Mouse (Mus musculus): ENCODE results near the gene Creb3l1. TPM values are rescaled to one million over a fixed set of nuclear protein-coding genes. Genes with fewer than 3 reads are reported as not detected.
A peak's percentile ranks its signal among the peaks of the same experiment; 100 is the strongest.

Gene Creb3l1
- polyA plus RNA-seq, 1 experiment: 22.5 TPM

- H3K27me3 ChIP-seq (ENCODE audit: control insufficient read depth, insufficient read depth, low read length): peaks cover 10% of the 10 kb centered on the region; the same call in 1 of the 2 replicates
- H3K27ac ChIP-seq (ENCODE audit: insufficient read depth, low read depth, low read length): no peak overlapping the region
- H3K4me1 ChIP-seq (ENCODE audit: control insufficient read depth, insufficient read depth, insufficient read length, low read length): peaks cover 10% of the 10 kb centered on the region
- TF ChIP-seq CTCF (IDR thresholded peaks at IDR 0.05; ENCODE audit: extremely low read depth, insufficient read length, insufficient replicate concordance, low read depth, low read length) (no peak), POLR2A (IDR thresholded peaks at IDR 0.05; ENCODE audit: low read depth, low read length) (no peak)
- WGBS: 51% methylated on average over 5 of the region's 5 CpGs
- no peaks in the 10 kb centered on the region for H3K36me3 ChIP-seq (ENCODE audit: control insufficient read depth, insufficient read depth, low read length)
- H3K4me3 ChIP-seq (ENCODE audit: low read depth, low read length): no peak overlapping the region
Measured at GRCm38 (mm10) chr2:92063106-92063505, 38.8 kb upstream of the Creb3l1 start.

GRCm38 (mm10) chr2:92061337-92061736, 37.0 kb upstream of the Creb3l1 start:
- peaks cover 10% of the 10 kb centered on the region for H3K4me1 ChIP-seq (ENCODE audit: control insufficient read depth, insufficient read depth, insufficient read length, low read length)
- TF ChIP-seq POLR2A (IDR thresholded peaks at IDR 0.05; ENCODE audit: low read depth, low read length) (no peak), CTCF (IDR thresholded peaks at IDR 0.05; ENCODE audit: extremely low read depth, insufficient read length, insufficient replicate concordance, low read depth, low read length) (no peak)
- no peaks in the 10 kb centered on the region for H3K36me3 ChIP-seq (ENCODE audit: control insufficient read depth, insufficient read depth, low read length)
- no peak overlapping the region for H3K27ac ChIP-seq (ENCODE audit: insufficient read depth, low read depth, low read length)
- WGBS: 94% methylated on average over 5 of the region's 5 CpGs
- no peak overlapping the region for H3K4me3 ChIP-seq (ENCODE audit: low read depth, low read length)
- peaks cover 10% of the 10 kb centered on the region; the same call in 1 of the 2 replicates for H3K27me3 ChIP-seq (ENCODE audit: control insufficient read depth, insufficient read depth, low read length)

- H3K4me3 ChIP-seq (ENCODE audit: low read depth, low read length): peak overlapping the region; percentile 70
- no peaks in the 10 kb centered on the region for H3K36me3 ChIP-seq (ENCODE audit: control insufficient read depth, insufficient read depth, low read length)
- H3K4me1 ChIP-seq (ENCODE audit: control insufficient read depth, insufficient read depth, insufficient read length, low read length): peaks cover 14% of the 10 kb centered on the region
- H3K27me3 ChIP-seq (ENCODE audit: control insufficient read depth, insufficient read depth, low read length): peaks cover 11% of the 10 kb centered on the region; the same call in 1 of the 2 replicates
- TF ChIP-seq POLR2A (IDR thresholded peaks at IDR 0.05; ENCODE audit: low read depth, low read length) (no peak), CTCF (IDR thresholded peaks at IDR 0.05; ENCODE audit: extremely low read depth, insufficient read length, insufficient replicate concordance, low read depth, low read length) (no peak)
- no peak overlapping the region for H3K27ac ChIP-seq (ENCODE audit: insufficient read depth, low read depth, low read length)
- WGBS: 30% methylated on average over 6 of the region's 6 CpGs
Measured at GRCm38 (mm10) chr2:92060291-92060690, 36.0 kb upstream of the Creb3l1 start.

DNA sequence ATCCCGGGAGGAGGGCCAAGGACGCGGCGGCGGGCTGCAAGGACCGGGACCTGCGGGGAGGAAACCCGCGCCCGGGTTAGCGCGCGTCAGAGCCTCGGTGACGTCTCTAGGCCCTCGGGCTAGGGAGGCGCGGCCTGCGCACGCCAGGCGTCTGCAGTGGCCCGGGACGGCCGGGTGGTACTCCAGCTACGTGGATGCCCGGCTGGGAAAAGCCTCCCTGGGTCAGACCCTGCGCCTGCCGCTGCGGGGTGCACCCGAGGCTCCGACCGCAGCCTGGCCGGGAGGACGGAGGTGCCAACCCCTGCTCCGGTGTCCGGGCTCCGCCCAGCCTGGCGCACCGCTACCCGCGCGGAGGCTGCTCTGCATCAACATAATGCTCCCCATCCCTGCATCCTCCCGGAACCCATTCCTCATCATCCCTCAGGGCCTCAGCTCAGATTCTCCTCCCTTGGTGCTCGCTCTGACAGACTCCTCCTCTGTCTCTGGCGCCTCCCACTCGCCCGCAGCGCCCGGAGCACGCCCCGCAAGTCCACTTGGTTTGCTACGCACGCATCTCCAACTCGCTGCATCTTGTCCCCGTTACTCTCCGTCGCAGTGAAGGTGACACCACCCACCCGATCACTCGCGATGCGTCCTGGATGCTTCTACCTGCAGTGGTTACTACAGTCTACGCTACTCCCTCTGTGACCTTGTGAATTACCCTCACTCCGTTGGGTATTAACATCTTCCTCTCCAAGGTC, 35.3 kb upstream of the Creb3l1 start:
- TF ChIP-seq POLR2A (IDR thresholded peaks at IDR 0.05; ENCODE audit: low read depth, low read length) (0 out of 2 replicates have a peak, but pooled peaks have one; percentile 11), CTCF (IDR thresholded peaks at IDR 0.05; ENCODE audit: extremely low read depth, insufficient read length, insufficient replicate concordance, low read depth, low read length) (no peak)
- Histone ChIP-seq H3K4me1 (ENCODE audit: control insufficient read depth, insufficient read depth, insufficient read length, low read length) (peaks cover 14% of the 10 kb centered on the region), H3K36me3 (ENCODE audit: control insufficient read depth, insufficient read depth, low read length) (no peaks in the 10 kb centered on the region), H3K27me3 (ENCODE audit: control insufficient read depth, insufficient read depth, low read length) (peaks cover 14% of the 10 kb centered on the region; the same call in 1 of the 2 replicates), H3K4me3 (ENCODE audit: low read depth, low read length) (peak overlapping the region; percentile 70), H3K27ac (ENCODE audit: insufficient read depth, low read depth, low read length) (no peak overlapping the region)
- under 1% methylated on average over 63 of the region's 63 CpGs for WGBS

- peaks cover 14% of the 10 kb centered on the region for H3K4me1 ChIP-seq (ENCODE audit: control insufficient read depth, insufficient read depth, insufficient read length, low read length)
- 4% methylated on average over 11 of the region's 11 CpGs for WGBS
- H3K36me3 ChIP-seq (ENCODE audit: control insufficient read depth, insufficient read depth, low read length): no peaks in the 10 kb centered on the region
- H3K4me3 ChIP-seq (ENCODE audit: low read depth, low read length): peak overlapping the region; percentile 63
- TF ChIP-seq POLR2A (IDR thresholded peaks at IDR 0.05; ENCODE audit: low read depth, low read length) (no peak), CTCF (IDR thresholded peaks at IDR 0.05; ENCODE audit: extremely low read depth, insufficient read length, insufficient replicate concordance, low read depth, low read length) (no peak)
- peaks cover 14% of the 10 kb centered on the region; the same call in 1 of the 2 replicates for H3K27me3 ChIP-seq (ENCODE audit: control insufficient read depth, insufficient read depth, low read length)
- H3K27ac ChIP-seq (ENCODE audit: insufficient read depth, low read depth, low read length): no peak overlapping the region
Measured at GRCm38 (mm10) chr2:92058936-92059335, 34.6 kb upstream of the Creb3l1 start.

DNA sequence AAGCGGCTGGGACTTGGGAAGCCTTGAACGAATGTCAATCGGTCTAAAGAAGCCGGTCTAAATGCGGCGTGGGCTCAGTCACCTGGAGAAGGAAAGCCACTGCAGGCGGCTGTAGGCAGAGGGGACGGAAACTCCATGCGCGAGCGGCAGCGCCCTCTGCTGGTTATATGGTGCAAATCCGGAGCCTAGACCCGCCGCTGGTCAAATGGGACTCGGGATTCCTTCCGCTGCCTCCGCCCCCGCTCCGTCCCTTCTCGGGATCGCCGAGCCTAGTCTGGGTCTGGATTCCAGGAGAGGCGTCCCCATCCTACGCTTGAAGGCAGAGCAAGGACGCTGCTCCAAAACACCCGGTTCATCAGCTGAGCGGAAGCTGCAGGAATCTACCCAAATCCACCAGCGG, 34.2 kb upstream of the Creb3l1 start:
- H3K4me1 ChIP-seq (ENCODE audit: control insufficient read depth, insufficient read depth, insufficient read length, low read length): peaks cover 14% of the 10 kb centered on the region
- no peak overlapping the region for H3K27ac ChIP-seq (ENCODE audit: insufficient read depth, low read depth, low read length)
- no peak for TF ChIP-seq POLR2A (IDR thresholded peaks at IDR 0.05; ENCODE audit: low read depth, low read length)
- TF ChIP-seq CTCF (IDR thresholded peaks at IDR 0.05; ENCODE audit: extremely low read depth, insufficient read length, insufficient replicate concordance, low read depth, low read length): peak; percentile 94
- WGBS: under 1% methylated on average over 29 of the region's 29 CpGs
- peaks cover 14% of the 10 kb centered on the region; the same call in 1 of the 2 replicates for H3K27me3 ChIP-seq (ENCODE audit: control insufficient read depth, insufficient read depth, low read length)
- H3K36me3 ChIP-seq (ENCODE audit: control insufficient read depth, insufficient read depth, low read length): no peaks in the 10 kb centered on the region
- peak overlapping the region; percentile 63 for H3K4me3 ChIP-seq (ENCODE audit: low read depth, low read length)

DNA sequence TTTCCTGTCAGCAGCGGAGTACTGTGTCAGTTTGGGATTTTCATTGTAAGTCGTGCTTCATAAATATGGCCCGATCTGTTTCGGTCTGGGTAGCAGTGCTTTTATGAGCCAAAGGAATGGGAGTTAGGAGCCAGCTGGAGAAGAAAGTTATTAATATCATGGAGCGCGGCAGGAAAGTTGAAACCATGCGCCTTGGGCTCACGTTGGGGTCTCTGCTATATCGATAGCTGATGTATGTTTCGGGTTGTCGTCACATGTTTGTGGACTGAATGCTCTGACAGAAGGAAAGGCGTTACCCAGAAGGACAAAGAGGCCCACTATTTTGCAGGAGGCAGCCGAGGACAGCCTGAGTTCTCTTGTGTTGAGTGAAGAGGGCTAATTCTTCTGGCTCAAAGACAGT, 32.5 kb upstream of the Creb3l1 start:
- Histone ChIP-seq H3K27me3 (ENCODE audit: control insufficient read depth, insufficient read depth, low read length) (peaks cover 14% of the 10 kb centered on the region; the same call in 1 of the 2 replicates), H3K27ac (ENCODE audit: insufficient read depth, low read depth, low read length) (no peak overlapping the region), H3K36me3 (ENCODE audit: control insufficient read depth, insufficient read depth, low read length) (no peaks in the 10 kb centered on the region), H3K4me3 (ENCODE audit: low read depth, low read length) (no peak overlapping the region), H3K4me1 (ENCODE audit: control insufficient read depth, insufficient read depth, insufficient read length, low read length) (peaks cover 14% of the 10 kb centered on the region)
- WGBS: 91% methylated on average over 13 of the region's 13 CpGs
- TF ChIP-seq CTCF (IDR thresholded peaks at IDR 0.05; ENCODE audit: extremely low read depth, insufficient read length, insufficient replicate concordance, low read depth, low read length) (no peak), POLR2A (IDR thresholded peaks at IDR 0.05; ENCODE audit: low read depth, low read length) (no peak)

All from small intestine, adult 2 months (tissue).